Mouse (Mus musculus) colon, adult 2 months (tissue): ENCODE measurements around the gene Pfkfb2. TPM values are rescaled to one million over a fixed set of nuclear protein-coding genes. Genes with fewer than 3 reads are reported as not detected.

Experiments used
- polyA plus RNA-seq: library from polyadenylated mRNA; depleted of rRNA; stranded (reverse); fragments of >200 nt; gene quantifications from 2 replicates; pipeline ENCODE4 v1.2.3, GENCODE M21; 2012; rRNA removed

The Pfkfb2 gene
- polyA plus RNA-seq: 7.4 and 8.7 TPM in 2 replicates

GRCm38 (mm10) chr1:130729153-130729552, at the start of gene Pfkfb2:
Gene Pfkfb2 (minus strand): TSS chr1:130729253.

GRCm38 (mm10) chr1:130731741-130732337, 2.8 kb upstream of the Pfkfb2 start, which contains the start of gene AA986860:
Gene AA986860 (plus strand): TSS chr1:130731976.

GRCm38 (mm10) chr1:130717291-130717871, 11.7 kb downstream of the Pfkfb2 start, which contains the start of gene Yod1:
Gene Yod1 (plus strand): TSS chr1:130717327.

GRCm38 (mm10) chr1:130715561-130716217, 13.4 kb downstream of the Pfkfb2 start, which contains the start of gene Gm29427:
Gene Gm29427 (minus strand): TSS chr1:130715799.

GRCm38 (mm10) chr1:130661454-130661853, 67.6 kb downstream of the Pfkfb2 start, which contains the start of gene C4bp:
Gene C4bp (minus strand): TSS chr1:130661632.

Other genes with a start within 250 kb of the Pfkfb2 start
- gene Zp3r, start 99.6 kb downstream of the Pfkfb2 start, polyA plus RNA-seq: not detected in 2 replicates
- gene C4bp, start 67.6 kb downstream of the Pfkfb2 start, polyA plus RNA-seq: 1.4 and 1.9 TPM in 2 replicates
- not detected in 2 replicates for gene Gm29427, start 13.5 kb downstream of the Pfkfb2 start, polyA plus RNA-seq
- 1.2 and 1.5 TPM in 2 replicates for gene Yod1, start 11.9 kb downstream of the Pfkfb2 start, polyA plus RNA-seq
- 5.8 and 8.9 TPM in 2 replicates for gene AA986860, start 2.7 kb upstream of the Pfkfb2 start, polyA plus RNA-seq
- 0.78 and 1.6 TPM in 2 replicates for gene Fcamr, start 71.6 kb upstream of the Pfkfb2 start, polyA plus RNA-seq
- 822 and 919 TPM in 2 replicates for gene Pigr, start 97.4 kb upstream of the Pfkfb2 start, polyA plus RNA-seq
- 9.3 and 13.9 TPM in 2 replicates for gene Fcmr, start 136.4 kb upstream of the Pfkfb2 start, polyA plus RNA-seq
- not detected in 2 replicates for gene Il24, start 158.2 kb upstream of the Pfkfb2 start, polyA plus RNA-seq
- not detected in 2 replicates for gene Il20, start 182.2 kb upstream of the Pfkfb2 start, polyA plus RNA-seq
- not detected in 2 replicates for gene Il19, start 210.9 kb upstream of the Pfkfb2 start, polyA plus RNA-seq